Mouse (Mus musculus): Measurements from ENCODE around the gene Osgin1.

DNA sequence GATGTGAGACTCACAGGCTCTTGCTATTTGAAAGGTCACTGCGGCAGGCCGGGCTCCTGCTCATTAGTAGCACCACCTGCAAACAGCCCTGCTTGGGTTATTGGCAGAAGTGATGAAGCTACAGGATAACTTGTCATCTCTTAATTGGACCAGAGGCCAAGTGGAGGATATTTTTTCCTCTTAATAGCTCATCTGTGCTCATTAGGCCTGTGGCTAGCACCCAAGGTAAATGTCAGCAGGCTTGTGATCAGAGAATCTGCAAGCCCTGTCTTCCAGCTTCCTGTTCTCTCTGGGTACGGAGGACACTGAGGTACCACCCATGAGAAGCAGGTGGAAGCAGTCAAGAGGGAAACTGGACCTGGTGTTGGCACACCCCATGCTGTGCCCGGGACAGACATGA lies 17.2 kb downstream of the Osgin1 start:
- no peak for TF ChIP-seq CTCF (IDR thresholded peaks at IDR 0.05; ENCODE audit: low read depth)
- TF ChIP-seq EP300 (IDR thresholded peaks at IDR 0.05; ENCODE audit: low read depth): no peak
